Mouse (Mus musculus): ENCODE data around the gene Carmil3. TPM values are rescaled to one million over a fixed set of nuclear protein-coding genes. Genes with fewer than 3 reads are reported as not detected.

Carmil3 gene
- polyA plus RNA-seq, 1 experiment from 2014 or later = 3.0 TPM

- Histone ChIP-seq H3K36me3 (ENCODE audit: control insufficient read depth, insufficient read depth, low read length) (no peaks in the 10 kb centered on the region), H3K9me3 (ENCODE audit: control insufficient read depth, low read length) (no peaks in the 10 kb centered on the region), H3K27ac (ENCODE audit: low read depth, low read length) (no peak overlapping the region), H3K4me2 (no peak overlapping the region), H3K4me1 (replicated peaks; ENCODE audit: control insufficient read depth, insufficient read depth, low read length) (peaks cover 3% of the 10 kb centered on the region; the same call in 1 of the 2 replicates), H3K4me3 (ENCODE audit: low read depth, low read length) (no peak overlapping the region), H3K27me3 (replicated peaks; ENCODE audit: control insufficient read depth, insufficient read depth, low read length) (peaks cover 8% of the 10 kb centered on the region; the same call in 1 of the 2 replicates), H3K9ac (ENCODE audit: low read depth, low read length) (no peak overlapping the region)
- 76% methylated on average over 9 of the region's 9 CpGs for WGBS
- ATAC-seq (replicated peaks; ENCODE audit: low FRiP score) = no peak
- DNase-seq (ENCODE audit: low spot score) = no peak
These were observed 15.2 kb downstream of the Carmil3 start for GRCm38 (mm10) chr14:55505612-55506011.

- 49% methylated on average over 7 of the region's 7 CpGs for WGBS
These were observed 17.4 kb downstream of the Carmil3 start for GRCm38 (mm10) chr14:55507801-55508200.

GRCm38 (mm10) chr14:55509540-55509939, 19.1 kb downstream of the Carmil3 start:
- 76% methylated on average over 10 of the region's 10 CpGs for WGBS
- peaks cover 33% of the 10 kb centered on the region for H3K27me3 ChIP-seq (replicated peaks; ENCODE audit: control insufficient read depth, insufficient read depth, low read length)
- H3K36me3 ChIP-seq (ENCODE audit: control insufficient read depth, insufficient read depth, low read length) = no peaks in the 10 kb centered on the region
- H3K9ac ChIP-seq (ENCODE audit: low read depth, low read length) = no peak overlapping the region
- no peaks in the 10 kb centered on the region for H3K9me3 ChIP-seq (ENCODE audit: control insufficient read depth, low read length)
- no peak overlapping the region for H3K4me3 ChIP-seq (ENCODE audit: low read depth, low read length)
- no peak overlapping the region for H3K4me2 ChIP-seq
- no peak overlapping the region for H3K27ac ChIP-seq (ENCODE audit: low read depth, low read length)
- no peak for ATAC-seq (replicated peaks; ENCODE audit: low FRiP score)
- no peak for DNase-seq (ENCODE audit: low spot score)
- H3K4me1 ChIP-seq (replicated peaks; ENCODE audit: control insufficient read depth, insufficient read depth, low read length) = peaks cover 14% of the 10 kb centered on the region; the same call in 1 of the 2 replicates

More at GRCm38 (mm10) chr14:55507801-55508200, 17.4 kb downstream of the Carmil3 start:
- no peak overlapping the region for H3K9ac ChIP-seq (ENCODE audit: low read depth, low read length)
- H3K36me3 ChIP-seq (ENCODE audit: control insufficient read depth, insufficient read depth, low read length) = no peaks in the 10 kb centered on the region
- H3K4me1 ChIP-seq (replicated peaks; ENCODE audit: control insufficient read depth, insufficient read depth, low read length) = peaks cover 5% of the 10 kb centered on the region; the same call in 1 of the 2 replicates
- ATAC-seq (replicated peaks; ENCODE audit: low FRiP score) = no peak
- no peak overlapping the region for H3K27ac ChIP-seq (ENCODE audit: low read depth, low read length)
- H3K27me3 ChIP-seq (replicated peaks; ENCODE audit: control insufficient read depth, insufficient read depth, low read length) = peaks cover 24% of the 10 kb centered on the region
- H3K4me2 ChIP-seq = no peak overlapping the region
- H3K4me3 ChIP-seq (ENCODE audit: low read depth, low read length) = no peak overlapping the region
- DNase-seq (ENCODE audit: low spot score) = no peak
- no peaks in the 10 kb centered on the region for H3K9me3 ChIP-seq (ENCODE audit: control insufficient read depth, low read length)

- 67% methylated on average over 19 of the region's 22 CpGs for WGBS
- no peak for DNase-seq (ENCODE audit: low spot score)
- Histone ChIP-seq H3K27ac (ENCODE audit: low read depth, low read length) (no peak within 1 kb of the TSS), H3K4me2 (no peak within 1 kb of the TSS), H3K9me3 (ENCODE audit: control insufficient read depth, low read length) (no peaks in the 10 kb centered on the region), H3K27me3 (replicated peaks; ENCODE audit: control insufficient read depth, insufficient read depth, low read length) (peaks cover 33% of the 10 kb centered on the region), H3K4me1 (replicated peaks; ENCODE audit: control insufficient read depth, insufficient read depth, low read length) (peaks cover 14% of the 10 kb centered on the region; the same call in 1 of the 2 replicates), H3K4me3 (ENCODE audit: low read depth, low read length) (no peak within 1 kb of the TSS), H3K9ac (ENCODE audit: low read depth, low read length) (no peak within 1 kb of the TSS), H3K36me3 (ENCODE audit: control insufficient read depth, insufficient read depth, low read length) (no peaks in the 10 kb centered on the region)
- no peak for ATAC-seq (replicated peaks; ENCODE audit: low FRiP score)
These were observed 19.8 kb downstream of the Carmil3 start, which contains the start of gene Cpne6 for GRCm38 (mm10) chr14:55510125-55510731. Cpne6 (plus strand) TSS chr14:55510445.

GRCm38 (mm10) chr14:55511037-55511436, 20.6 kb downstream of the Carmil3 start:
- Histone ChIP-seq H3K4me1 (replicated peaks; ENCODE audit: control insufficient read depth, insufficient read depth, low read length) (peaks cover 14% of the 10 kb centered on the region; the same call in 1 of the 2 replicates), H3K36me3 (ENCODE audit: control insufficient read depth, insufficient read depth, low read length) (no peaks in the 10 kb centered on the region), H3K4me3 (ENCODE audit: low read depth, low read length) (no peak overlapping the region), H3K9ac (ENCODE audit: low read depth, low read length) (no peak overlapping the region), H3K27ac (ENCODE audit: low read depth, low read length) (no peak overlapping the region), H3K27me3 (replicated peaks; ENCODE audit: control insufficient read depth, insufficient read depth, low read length) (peaks cover 36% of the 10 kb centered on the region), H3K4me2 (no peak overlapping the region), H3K9me3 (ENCODE audit: control insufficient read depth, low read length) (no peaks in the 10 kb centered on the region)
- WGBS = 52% methylated on average over 7 of the region's 7 CpGs
- ATAC-seq (replicated peaks; ENCODE audit: low FRiP score) = no peak
- no peak for DNase-seq (ENCODE audit: low spot score)

- Histone ChIP-seq H3K4me3 (ENCODE audit: low read depth, low read length) (no peak overlapping the region), H3K4me2 (peak overlapping the region; percentile 35), H3K27ac (ENCODE audit: low read depth, low read length) (no peak overlapping the region), H3K27me3 (replicated peaks; ENCODE audit: control insufficient read depth, insufficient read depth, low read length) (peaks cover 60% of the 10 kb centered on the region), H3K36me3 (ENCODE audit: control insufficient read depth, insufficient read depth, low read length) (no peaks in the 10 kb centered on the region), H3K9ac (ENCODE audit: low read depth, low read length) (no peak overlapping the region), H3K4me1 (replicated peaks; ENCODE audit: control insufficient read depth, insufficient read depth, low read length) (peaks cover 14% of the 10 kb centered on the region; the same call in 1 of the 2 replicates), H3K9me3 (ENCODE audit: control insufficient read depth, low read length) (no peaks in the 10 kb centered on the region)
- 31% methylated on average over 10 of the region's 10 CpGs for WGBS
- no peak for DNase-seq (ENCODE audit: low spot score)
- ATAC-seq (replicated peaks; ENCODE audit: low FRiP score) = peak; percentile 72
These were observed 23.5 kb downstream of the Carmil3 start for GRCm38 (mm10) chr14:55513927-55514326.

- Histone ChIP-seq H3K4me3 (ENCODE audit: low read depth, low read length) (no peak overlapping the region), H3K36me3 (ENCODE audit: control insufficient read depth, insufficient read depth, low read length) (no peaks in the 10 kb centered on the region), H3K9ac (ENCODE audit: low read depth, low read length) (no peak overlapping the region), H3K9me3 (ENCODE audit: control insufficient read depth, low read length) (no peaks in the 10 kb centered on the region), H3K4me2 (no peak overlapping the region), H3K4me1 (replicated peaks; ENCODE audit: control insufficient read depth, insufficient read depth, low read length) (peaks cover 9% of the 10 kb centered on the region; the same call in 1 of the 2 replicates), H3K27me3 (replicated peaks; ENCODE audit: control insufficient read depth, insufficient read depth, low read length) (peaks cover 76% of the 10 kb centered on the region), H3K27ac (ENCODE audit: low read depth, low read length) (no peak overlapping the region)
- ATAC-seq (replicated peaks; ENCODE audit: low FRiP score) (no peak), DNase-seq (ENCODE audit: low spot score) (no peak)
- 81% methylated on average over 4 of the region's 4 CpGs for WGBS
These were observed 25.4 kb downstream of the Carmil3 start for GRCm38 (mm10) chr14:55515846-55516245.

- ATAC-seq (replicated peaks; ENCODE audit: low FRiP score) = no peak
- Histone ChIP-seq H3K4me1 (replicated peaks; ENCODE audit: control insufficient read depth, insufficient read depth, low read length) (peaks cover 3% of the 10 kb centered on the region; the same call in 1 of the 2 replicates), H3K27me3 (replicated peaks; ENCODE audit: control insufficient read depth, insufficient read depth, low read length) (peaks cover 81% of the 10 kb centered on the region), H3K4me2 (no peak overlapping the region), H3K4me3 (ENCODE audit: low read depth, low read length) (no peak overlapping the region), H3K27ac (ENCODE audit: low read depth, low read length) (no peak overlapping the region), H3K9ac (ENCODE audit: low read depth, low read length) (no peak overlapping the region), H3K36me3 (ENCODE audit: control insufficient read depth, insufficient read depth, low read length) (no peaks in the 10 kb centered on the region), H3K9me3 (ENCODE audit: control insufficient read depth, low read length) (no peaks in the 10 kb centered on the region)
- WGBS = 58% methylated on average over 2 of the region's 2 CpGs
- DNase-seq (ENCODE audit: low spot score) = no peak
These were observed 28.4 kb downstream of the Carmil3 start for GRCm38 (mm10) chr14:55518897-55519296.

GRCm38 (mm10) chr14:55519604-55520003, 29.2 kb downstream of the Carmil3 start:
- Histone ChIP-seq H3K9ac (ENCODE audit: low read depth, low read length) (no peak overlapping the region), H3K9me3 (ENCODE audit: control insufficient read depth, low read length) (no peaks in the 10 kb centered on the region), H3K4me3 (ENCODE audit: low read depth, low read length) (no peak overlapping the region), H3K4me2 (no peak overlapping the region), H3K27ac (ENCODE audit: low read depth, low read length) (no peak overlapping the region), H3K36me3 (ENCODE audit: control insufficient read depth, insufficient read depth, low read length) (no peaks in the 10 kb centered on the region), H3K4me1 (replicated peaks; ENCODE audit: control insufficient read depth, insufficient read depth, low read length) (no peaks in the 10 kb centered on the region; the same call in 1 of the 2 replicates), H3K27me3 (replicated peaks; ENCODE audit: control insufficient read depth, insufficient read depth, low read length) (peaks cover 88% of the 10 kb centered on the region)
- no peak for ATAC-seq (replicated peaks; ENCODE audit: low FRiP score)
- WGBS = 59% methylated on average over 4 of the region's 4 CpGs
- no peak for DNase-seq (ENCODE audit: low spot score)

Data from liver, embryonic 11.5 days (tissue).